Mouse (Mus musculus): ENCODE measurements at regions not wholly inside any gene's neighbourhood (a gene's known extent, or its start where the extent isn't known, plus 50 kb on each side); places are given as distances from the start of the nearest gene placed in this dataset.

DNA sequence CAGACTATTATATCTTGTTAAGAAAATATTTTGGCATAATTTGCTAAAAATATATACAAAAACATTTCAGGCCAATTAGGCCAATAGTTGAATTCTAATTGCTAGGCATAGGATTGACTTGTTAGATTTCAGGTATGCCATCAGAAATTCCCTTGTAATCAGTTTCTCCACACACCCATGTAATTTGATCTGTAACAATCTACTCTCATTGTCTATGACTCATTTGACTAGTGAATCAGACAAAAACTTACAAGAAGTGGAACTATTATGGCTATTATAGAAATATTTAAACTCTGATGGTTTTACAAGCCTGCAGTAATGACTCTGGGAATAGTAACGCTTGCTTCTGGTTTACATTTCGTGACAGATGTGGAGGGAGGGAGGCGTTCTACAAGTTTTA lies 338.9 kb upstream of the Ptbp2 start:
- 92% methylated on average over 3 of the region's 3 CpGs for WGBS

DNA sequence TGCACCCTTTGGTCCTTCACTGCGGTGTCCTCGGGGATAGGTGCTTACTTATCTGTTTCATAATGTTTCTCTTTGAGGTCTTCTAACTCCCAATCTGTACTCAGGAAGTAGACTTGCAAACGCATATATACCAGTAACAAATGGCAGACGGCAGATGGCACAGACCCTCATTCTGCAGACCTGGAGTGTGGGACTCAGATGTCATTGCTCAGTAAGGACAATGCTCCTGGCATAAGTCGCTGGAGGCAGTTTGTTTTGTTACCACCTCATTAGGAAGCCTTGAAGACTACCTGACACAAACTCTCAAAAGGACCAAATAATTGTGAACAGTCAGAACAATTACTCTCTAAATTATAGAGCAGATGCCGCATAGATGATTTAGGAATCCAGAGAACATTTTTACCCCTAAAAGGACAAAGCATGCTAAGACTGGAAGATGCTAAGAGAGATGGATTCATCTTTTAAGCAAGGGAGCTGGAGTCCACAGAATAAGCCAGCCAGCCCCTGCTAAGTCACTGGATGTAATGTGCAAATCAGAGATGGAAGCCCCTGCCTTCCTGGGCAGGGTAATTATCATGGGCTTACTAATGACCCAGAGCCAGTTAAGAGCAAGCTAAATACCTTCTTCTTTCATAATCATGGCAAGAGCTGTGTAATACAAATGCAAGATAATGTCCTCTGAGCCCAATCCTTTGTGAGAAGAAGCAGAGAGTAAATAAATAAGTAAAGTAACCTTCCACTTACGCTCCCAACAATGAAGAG lies 299.1 kb upstream of the Ptbp2 start:
- Histone ChIP-seq H3K4me3 (no peak overlapping the region), H3K27me3 (ENCODE audit: insufficient read depth, poor library complexity, severe bottlenecking) (no peaks in the 10 kb centered on the region), H3K27ac (no peak overlapping the region), H3K4me1 (replicated peaks) (no peaks in the 10 kb centered on the region), H3K36me3 (no peaks in the 10 kb centered on the region), H3K9me3 (no peaks in the 10 kb centered on the region)
- DNase-seq (ENCODE audit: low spot score): no peak
- WGBS: 87% methylated on average over 7 of the region's 7 CpGs

More for the DNA sequence above, 338.9 kb upstream of the Ptbp2 start:
- Histone ChIP-seq H3K4me3 (no peak overlapping the region), H3K27ac (no peak overlapping the region), H3K9me3 (no peaks in the 10 kb centered on the region), H3K27me3 (ENCODE audit: insufficient read depth, poor library complexity, severe bottlenecking) (no peaks in the 10 kb centered on the region), H3K4me1 (replicated peaks) (no peaks in the 10 kb centered on the region), H3K36me3 (no peaks in the 10 kb centered on the region)
- DNase-seq (ENCODE audit: low spot score): no peak

DNA sequence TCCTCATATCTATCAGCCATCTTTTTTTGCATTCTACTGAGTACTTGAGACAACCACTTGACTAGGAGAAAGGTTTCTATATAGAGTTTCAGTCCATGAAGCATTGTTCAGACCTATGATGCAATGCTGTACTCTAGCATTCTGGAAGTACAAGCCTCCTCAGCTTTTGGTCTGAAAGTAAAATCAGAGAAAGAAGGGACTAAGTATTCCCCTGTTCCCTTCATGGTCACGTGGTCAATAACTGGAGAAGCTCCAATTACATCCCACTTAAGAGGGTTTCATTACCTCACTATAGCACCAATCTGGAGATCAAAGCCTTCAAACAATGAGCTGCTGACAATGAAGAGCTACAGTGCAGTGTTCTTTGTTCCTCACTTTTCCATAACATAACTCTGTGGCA lies 289.3 kb upstream of the Ptbp2 start:
- no peaks in the 10 kb centered on the region for H3K27me3 ChIP-seq (ENCODE audit: insufficient read depth, poor library complexity, severe bottlenecking)
- no peak for DNase-seq (ENCODE audit: low spot score)
- no peak overlapping the region for H3K27ac ChIP-seq
- no peaks in the 10 kb centered on the region for H3K9me3 ChIP-seq
- 40% methylated on average over 1 of the region's 1 CpGs for WGBS
- H3K4me3 ChIP-seq: no peak overlapping the region
- no peaks in the 10 kb centered on the region for H3K36me3 ChIP-seq
- H3K4me1 ChIP-seq (replicated peaks): no peaks in the 10 kb centered on the region

DNA sequence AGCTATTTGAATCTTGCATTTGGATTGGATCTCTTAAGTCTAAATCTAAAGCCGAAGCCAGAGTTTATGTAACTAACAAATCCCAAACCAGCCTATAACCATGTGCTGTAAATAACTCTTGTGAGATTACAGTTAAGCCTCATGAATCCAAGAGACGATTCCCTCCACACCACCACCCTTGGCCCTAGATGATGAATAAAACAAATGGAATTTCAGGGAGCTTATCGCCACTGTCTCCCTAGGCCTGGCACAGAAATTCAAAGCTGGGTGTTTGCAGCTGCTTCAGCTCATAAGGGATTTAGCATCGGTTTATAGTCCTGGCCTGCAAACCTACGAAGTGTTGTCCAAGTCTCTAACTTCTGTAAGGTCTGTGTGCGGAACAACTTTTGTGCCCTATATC lies 281.4 kb upstream of the Ptbp2 start:
- 93% methylated on average over 6 of the region's 6 CpGs for WGBS
- no peak overlapping the region for H3K4me3 ChIP-seq
- no peaks in the 10 kb centered on the region for H3K4me1 ChIP-seq (replicated peaks)

DNA sequence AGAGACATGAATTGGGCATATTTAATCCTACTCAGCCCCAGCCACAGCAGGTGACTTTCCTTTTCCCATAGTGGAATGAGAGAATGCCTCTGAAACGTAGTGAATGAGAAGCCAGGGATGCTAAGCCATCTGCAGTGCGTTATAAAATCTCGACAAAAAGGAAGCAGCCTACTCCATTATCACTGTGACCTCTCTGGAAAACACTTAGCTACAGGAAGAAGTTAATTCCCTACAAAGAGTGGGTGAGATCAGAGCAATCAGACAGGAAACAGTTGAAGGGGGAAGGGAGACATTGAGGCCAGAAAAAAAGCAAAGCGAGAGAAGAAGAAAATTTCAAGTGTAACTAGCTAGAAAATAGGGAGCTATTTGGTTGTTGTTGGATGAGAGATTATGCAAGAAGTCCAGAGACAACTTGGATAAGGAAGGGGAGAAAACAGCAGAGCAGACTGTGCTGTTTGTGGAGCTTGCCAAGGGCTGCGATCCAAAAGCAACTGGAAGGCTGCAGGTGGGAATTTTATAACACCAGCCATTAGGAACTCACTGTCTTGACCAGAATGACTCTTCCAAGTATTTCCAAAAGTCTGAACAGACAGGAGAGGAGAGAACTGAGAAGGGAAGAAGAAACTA lies 280.7 kb upstream of the Ptbp2 start:
- no peak for DNase-seq (ENCODE audit: low spot score)
- 61% methylated on average over 5 of the region's 5 CpGs for WGBS
- Histone ChIP-seq H3K27ac (no peak overlapping the region), H3K36me3 (no peaks in the 10 kb centered on the region), H3K27me3 (ENCODE audit: insufficient read depth, poor library complexity, severe bottlenecking) (no peaks in the 10 kb centered on the region), H3K9me3 (no peaks in the 10 kb centered on the region), H3K4me1 (replicated peaks) (0 out of 2 replicates have a peak, but pooled peaks cover 4% of the 10 kb centered on the region), H3K4me3 (no peak overlapping the region)

More for the DNA sequence above, 281.4 kb upstream of the Ptbp2 start:
- DNase-seq (ENCODE audit: low spot score): no peak
- H3K27me3 ChIP-seq (ENCODE audit: insufficient read depth, poor library complexity, severe bottlenecking): no peaks in the 10 kb centered on the region
- no peaks in the 10 kb centered on the region for H3K9me3 ChIP-seq
- H3K36me3 ChIP-seq: no peaks in the 10 kb centered on the region
- H3K27ac ChIP-seq: no peak overlapping the region

DNA sequence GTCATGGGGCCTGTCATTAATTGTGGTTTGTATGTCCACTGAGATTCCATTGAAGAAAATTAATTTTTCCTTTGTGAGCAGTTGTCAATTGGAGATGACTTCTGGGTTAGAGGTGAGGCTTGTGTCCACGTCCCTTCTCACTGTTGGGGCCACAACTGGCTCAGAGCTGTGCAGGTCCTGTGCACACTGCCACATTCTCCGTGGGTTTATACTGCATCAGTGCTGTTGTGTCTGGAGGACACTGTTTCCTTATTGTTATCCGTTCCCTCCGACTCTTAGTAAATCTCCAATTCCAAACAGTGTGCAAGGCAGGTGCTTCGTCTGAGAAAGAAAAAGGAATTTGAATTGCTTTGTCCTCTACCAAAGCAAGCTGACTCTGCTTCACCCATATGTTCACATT lies 278.0 kb upstream of the Ptbp2 start:
- Histone ChIP-seq H3K9me3 (no peaks in the 10 kb centered on the region), H3K27me3 (ENCODE audit: insufficient read depth, poor library complexity, severe bottlenecking) (peaks cover 9% of the 10 kb centered on the region; the same call in 1 of the 2 replicates), H3K36me3 (no peaks in the 10 kb centered on the region), H3K4me3 (no peak overlapping the region), H3K27ac (no peak overlapping the region), H3K4me1 (replicated peaks) (0 out of 2 replicates have a peak, but pooled peaks cover 5% of the 10 kb centered on the region)
- 84% methylated on average over 5 of the region's 5 CpGs for WGBS
- DNase-seq (ENCODE audit: low spot score): no peak

DNA sequence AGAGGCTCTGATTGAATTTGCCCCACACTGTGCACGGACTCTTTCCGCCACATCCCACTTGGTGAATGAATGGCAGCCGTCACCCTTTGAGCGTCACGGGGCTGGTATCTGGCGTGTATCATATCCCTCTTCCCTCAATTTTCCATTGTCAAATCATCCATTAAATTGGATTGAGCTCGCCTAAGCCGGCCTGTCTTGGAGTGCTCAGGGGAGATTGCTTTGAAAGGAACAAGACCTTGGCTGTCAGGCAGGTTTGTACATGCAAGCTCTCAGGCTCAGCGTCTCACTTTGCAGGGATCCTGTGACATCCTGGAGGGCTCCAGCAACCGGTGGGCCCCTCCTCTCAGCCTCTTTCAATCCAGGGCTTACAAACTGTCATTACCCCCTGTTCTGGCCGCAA lies 275.7 kb upstream of the Ptbp2 start:
- WGBS: 53% methylated on average over 11 of the region's 11 CpGs
- no peak overlapping the region for H3K27ac ChIP-seq
- no peak overlapping the region for H3K4me3 ChIP-seq
- no peaks in the 10 kb centered on the region for H3K9me3 ChIP-seq
- DNase-seq (ENCODE audit: low spot score): no peak
- H3K36me3 ChIP-seq: no peaks in the 10 kb centered on the region
- H3K4me1 ChIP-seq (replicated peaks): 0 out of 2 replicates have a peak, but pooled peaks cover 5% of the 10 kb centered on the region
- peaks cover 24% of the 10 kb centered on the region; the same call in 1 of the 2 replicates for H3K27me3 ChIP-seq (ENCODE audit: insufficient read depth, poor library complexity, severe bottlenecking)

DNA sequence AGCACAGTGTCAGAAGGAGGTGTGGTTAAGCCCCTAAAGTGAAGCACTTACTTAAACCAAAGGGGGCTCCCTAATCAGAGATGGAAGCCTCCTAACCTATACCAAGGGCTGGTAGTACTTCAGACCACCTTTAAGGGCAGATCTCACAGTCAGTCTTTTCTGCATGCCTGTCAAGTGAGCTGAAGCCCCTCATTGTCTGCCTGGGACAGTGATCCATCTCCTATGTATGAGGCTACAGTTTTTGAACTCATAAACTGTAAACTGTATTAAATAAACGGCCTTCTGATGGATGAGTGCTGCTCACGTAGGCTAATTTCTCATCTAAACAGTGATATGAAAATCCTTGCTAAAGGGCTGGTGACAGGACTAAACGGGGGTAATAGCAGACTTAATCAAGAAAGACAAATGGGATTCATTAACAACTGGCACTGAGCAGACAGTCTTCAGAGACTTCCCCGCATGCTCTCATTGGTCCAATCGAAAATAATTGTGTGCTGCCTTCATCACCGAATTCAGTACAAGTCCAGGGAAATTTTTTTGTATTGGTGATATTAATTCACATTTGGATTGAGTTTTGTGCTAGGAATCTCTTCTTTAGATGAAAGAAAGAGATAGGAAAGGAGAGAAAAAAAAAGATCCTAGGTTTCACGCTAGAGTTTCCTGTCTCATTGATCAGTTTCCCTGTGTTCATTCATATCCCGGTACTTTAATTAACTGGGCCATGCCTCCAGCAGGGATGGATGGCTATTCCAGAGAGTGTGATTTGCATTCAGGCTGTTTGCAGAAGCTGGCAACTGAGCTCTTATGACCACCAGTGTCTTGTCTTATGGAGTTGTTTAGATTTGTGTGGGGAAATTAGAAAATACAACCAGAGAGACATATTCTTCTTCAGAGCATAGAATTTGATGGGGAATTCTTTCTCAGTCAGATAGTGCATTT lies 271.2 kb upstream of the Ptbp2 start:
- no peak for DNase-seq (ENCODE audit: low spot score)
- Histone ChIP-seq H3K4me1 (replicated peaks) (0 out of 2 replicates have a peak, but pooled peaks cover 5% of the 10 kb centered on the region), H3K9me3 (no peaks in the 10 kb centered on the region), H3K4me3 (no peak overlapping the region), H3K27ac (no peak overlapping the region), H3K27me3 (ENCODE audit: insufficient read depth, poor library complexity, severe bottlenecking) (peaks cover 48% of the 10 kb centered on the region; the same call in 1 of the 2 replicates), H3K36me3 (no peaks in the 10 kb centered on the region)
- 73% methylated on average over 8 of the region's 8 CpGs for WGBS

DNA sequence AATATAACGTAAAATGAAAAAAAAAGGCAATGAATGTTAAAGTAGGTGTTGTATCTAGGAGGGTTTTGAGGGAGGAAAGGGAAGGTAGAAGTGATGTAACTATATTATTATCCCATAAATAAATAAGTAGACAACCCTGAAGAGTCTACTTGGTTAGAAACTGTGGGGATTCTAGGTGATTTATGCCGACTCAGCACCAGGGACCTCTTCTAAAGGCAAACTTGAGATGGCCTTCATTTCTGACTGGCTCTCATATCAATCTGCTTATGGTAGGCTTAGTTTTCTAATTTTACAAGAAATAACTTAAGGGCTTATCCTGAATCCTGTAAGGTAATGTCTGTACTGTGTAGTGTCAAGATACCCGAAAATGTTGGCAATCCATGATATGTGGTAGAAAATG lies 263.0 kb upstream of the Ptbp2 start:
- no peak overlapping the region for H3K4me3 ChIP-seq
- no peaks in the 10 kb centered on the region for H3K4me1 ChIP-seq (replicated peaks)
- WGBS: 93% methylated on average over 3 of the region's 3 CpGs
- H3K36me3 ChIP-seq: no peaks in the 10 kb centered on the region
- DNase-seq (ENCODE audit: low spot score): no peak
- no peaks in the 10 kb centered on the region for H3K9me3 ChIP-seq
- peaks cover 38% of the 10 kb centered on the region for H3K27me3 ChIP-seq (ENCODE audit: insufficient read depth, poor library complexity, severe bottlenecking)
- no peak overlapping the region for H3K27ac ChIP-seq

DNA sequence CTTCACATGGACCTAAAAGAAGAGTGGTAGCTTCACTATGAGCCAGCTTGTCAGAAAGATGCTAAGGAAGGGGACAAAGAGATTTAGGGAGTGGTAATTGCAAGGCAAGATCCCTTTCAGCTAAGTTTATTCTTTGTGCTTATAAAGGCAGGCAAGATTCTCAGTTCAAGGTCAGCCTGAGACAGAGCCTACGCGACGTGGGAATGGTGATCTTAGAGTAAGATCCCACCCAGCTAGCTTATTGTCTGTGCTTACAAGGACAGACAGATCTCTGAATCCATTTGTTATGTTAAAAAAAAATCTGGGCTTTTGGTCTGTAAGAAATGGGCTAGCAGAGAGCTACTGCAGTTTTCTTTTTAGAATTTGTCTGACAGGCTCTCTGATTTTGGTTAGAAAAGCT lies 253.3 kb upstream of the Ptbp2 start:
- Histone ChIP-seq H3K4me3 (no peak overlapping the region), H3K27ac (no peak overlapping the region), H3K4me1 (replicated peaks) (no peaks in the 10 kb centered on the region), H3K27me3 (ENCODE audit: insufficient read depth, poor library complexity, severe bottlenecking) (no peaks in the 10 kb centered on the region), H3K36me3 (no peaks in the 10 kb centered on the region), H3K9me3 (0 out of 2 replicates have a peak, but pooled peaks cover 3% of the 10 kb centered on the region)
- DNase-seq (ENCODE audit: low spot score): no peak
- WGBS: 93% methylated on average over 3 of the region's 3 CpGs

DNA sequence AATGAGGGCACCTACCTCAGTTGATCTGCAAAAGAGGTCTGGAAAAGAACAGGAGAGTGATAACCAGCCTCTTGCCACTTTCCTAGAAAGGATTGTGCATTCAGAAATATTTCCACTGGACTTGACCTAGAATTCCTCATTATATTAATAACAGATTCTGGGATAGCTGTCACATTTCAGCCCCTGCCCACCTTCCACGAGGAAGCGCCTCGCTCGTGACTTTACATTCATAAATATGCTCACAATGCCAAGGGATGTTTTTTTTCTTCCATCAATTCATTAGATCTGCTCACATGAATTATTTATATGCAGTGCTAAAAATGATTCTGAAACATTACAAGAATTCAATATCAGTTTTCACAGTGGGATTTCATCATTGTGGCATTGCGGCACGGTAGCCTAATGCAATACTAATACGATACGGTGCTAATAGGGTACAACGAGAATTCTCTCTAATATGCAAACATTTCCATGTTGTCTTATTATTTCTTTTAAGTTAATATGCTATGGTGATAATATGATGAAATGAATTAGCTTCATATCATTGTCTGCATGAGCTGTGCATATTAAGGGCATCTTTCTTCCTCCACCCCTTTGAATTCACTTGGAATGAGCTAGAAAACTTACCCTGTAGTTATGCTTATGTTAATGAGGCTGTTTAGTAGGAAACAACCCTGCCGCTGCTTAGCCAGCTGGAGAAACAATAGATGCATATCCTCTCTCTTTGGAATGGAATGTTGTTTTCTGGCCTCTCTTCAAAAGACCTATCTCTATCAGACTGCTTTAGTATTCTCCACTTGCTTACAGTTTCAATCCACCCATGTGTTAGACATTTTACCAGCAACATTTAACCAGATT lies 235.8 kb upstream of the Ptbp2 start:
- Histone ChIP-seq H3K27ac (no peak overlapping the region), H3K9me3 (no peaks in the 10 kb centered on the region), H3K36me3 (no peaks in the 10 kb centered on the region), H3K4me1 (replicated peaks) (no peaks in the 10 kb centered on the region), H3K27me3 (ENCODE audit: insufficient read depth, poor library complexity, severe bottlenecking) (no peaks in the 10 kb centered on the region), H3K4me3 (no peak overlapping the region)
- DNase-seq (ENCODE audit: low spot score): no peak
- WGBS: 81% methylated on average over 10 of the region's 10 CpGs

DNA sequence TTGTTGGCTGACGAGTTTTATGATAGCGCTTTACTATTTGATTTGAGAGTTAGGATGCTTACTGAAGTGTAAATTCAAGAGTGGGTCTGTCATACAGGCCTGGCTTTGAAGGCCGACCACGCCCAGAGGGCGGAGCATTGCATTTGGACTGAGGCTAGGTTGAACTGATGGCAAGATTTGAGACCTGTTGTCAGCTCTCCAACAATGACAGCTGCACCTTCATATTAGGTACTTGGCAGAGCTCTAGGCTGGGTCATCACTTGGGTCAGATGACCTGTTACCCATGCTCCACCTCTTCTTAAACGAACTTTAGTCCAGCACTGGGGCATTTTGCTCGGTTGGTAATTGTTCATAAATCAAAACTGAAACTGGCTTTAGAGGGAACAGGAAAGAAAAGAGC lies 231.1 kb upstream of the Ptbp2 start:
- WGBS: 94% methylated on average over 7 of the region's 7 CpGs
- Histone ChIP-seq H3K27me3 (ENCODE audit: insufficient read depth, poor library complexity, severe bottlenecking) (no peaks in the 10 kb centered on the region), H3K9me3 (no peaks in the 10 kb centered on the region), H3K4me3 (no peak overlapping the region), H3K27ac (no peak overlapping the region), H3K36me3 (no peaks in the 10 kb centered on the region), H3K4me1 (replicated peaks) (no peaks in the 10 kb centered on the region)
- no peak for DNase-seq (ENCODE audit: low spot score)

All from hindbrain, embryonic 10.5 days (tissue).